Mouse (Mus musculus) midbrain, embryonic 11.5 days (tissue): ENCODE measurements at regions not wholly inside any gene's neighbourhood (a gene's known extent, or its start where the extent isn't known, plus 50 kb on each side); places are given as distances from the start of the nearest gene placed in this dataset.

Experiments used
- ATAC-seq: fragments of 200-750 bp; cut with Nextera tagmentation; 2 replicates; pipeline ENCODE4 v1.8.0; 2017; ENCODE audit warnings: moderate TSS enrichment, moderate library complexity; ENCODE audit not compliant: low FRiP score
- DNase-seq: peaks from one replicate; pipeline ENCODE4 v3.0.0; 2015; ENCODE audit warnings: low spot score; ENCODE audit errors: missing footprints
- H3K27ac ChIP-seq: fragments of 300-500 bp; sonication (generic); 2 replicates; pipeline ENCODE4 v1.5.1; 2014; ENCODE audit warnings: low read depth, low read length
- H3K27me3 ChIP-seq: fragments of 300-500 bp; sonication (generic); 2 replicates; pipeline ENCODE4 v1.6.1; 2014; ENCODE audit warnings: mild to moderate bottlenecking, low read length, moderate library complexity, mixed read lengths; ENCODE audit not compliant: control insufficient read depth, insufficient read depth
- H3K36me3 ChIP-seq: fragments of 300-500 bp; sonication (generic); 2 replicates; pipeline ENCODE4 v1.6.1; 2014; ENCODE audit warnings: mild to moderate bottlenecking, low read length, moderate library complexity, mixed read lengths; ENCODE audit not compliant: control insufficient read depth, insufficient read depth
- H3K4me1 ChIP-seq: fragments of 300-500 bp; sonication (generic); 2 replicates; pipeline ENCODE4 v1.6.1; 2014; ENCODE audit warnings: low read length; ENCODE audit not compliant: control insufficient read depth, insufficient read depth
- H3K4me2 ChIP-seq: fragments of 300-500 bp; sonication (generic); 2 replicates; pipeline ENCODE4 v1.6.1; 2014; ENCODE audit warnings: mild to moderate bottlenecking, moderate library complexity
- H3K4me3 ChIP-seq: fragments of 300-500 bp; sonication (generic); 2 replicates; pipeline ENCODE4 v1.5.1; 2014; ENCODE audit warnings: low read depth, low read length
- H3K9ac ChIP-seq: fragments of 300-500 bp; sonication (generic); 2 replicates; pipeline ENCODE4 v1.6.1; 2014; ENCODE audit warnings: low read length
- H3K9me3 ChIP-seq: fragments of 300-500 bp; sonication (generic); 2 replicates; pipeline ENCODE4 v1.6.1; 2016; ENCODE audit warnings: low read length; ENCODE audit not compliant: control insufficient read depth
- WGBS: fragments of 180-500 bp; shearing (Covaris S2); extraction: QIAGEN DNeasy Blood & Tissue Kit; methylation state at CpG from one replicate; pipeline ENCODE4 v1.1.7; 2014; 5-methylcytosine and 5-hydroxymethylcytosine counted together

DNA sequence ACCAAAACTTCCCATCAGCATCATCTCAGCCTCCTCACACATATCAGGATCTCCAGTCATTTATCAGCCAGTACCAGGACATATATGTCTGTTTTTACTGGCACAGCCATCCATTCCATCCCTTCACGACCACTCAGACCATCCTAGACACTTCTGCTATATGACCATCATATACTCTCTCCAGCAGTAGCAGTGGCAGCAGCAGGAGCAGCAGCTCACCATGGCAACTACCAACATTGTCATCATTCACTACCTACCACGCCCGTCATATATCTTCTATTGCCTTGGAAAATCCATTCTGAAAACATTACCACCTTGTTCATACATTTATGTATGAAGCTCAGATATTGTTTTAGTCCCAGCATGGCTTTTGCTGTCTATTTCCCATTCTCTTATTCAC lies 276.1 kb upstream of the Gm21798 start:
- ATAC-seq = no peak
- H3K4me1 ChIP-seq = no peaks in the 10 kb centered on the region
- 85% methylated on average over 3 of the region's 3 CpGs for WGBS

DNA sequence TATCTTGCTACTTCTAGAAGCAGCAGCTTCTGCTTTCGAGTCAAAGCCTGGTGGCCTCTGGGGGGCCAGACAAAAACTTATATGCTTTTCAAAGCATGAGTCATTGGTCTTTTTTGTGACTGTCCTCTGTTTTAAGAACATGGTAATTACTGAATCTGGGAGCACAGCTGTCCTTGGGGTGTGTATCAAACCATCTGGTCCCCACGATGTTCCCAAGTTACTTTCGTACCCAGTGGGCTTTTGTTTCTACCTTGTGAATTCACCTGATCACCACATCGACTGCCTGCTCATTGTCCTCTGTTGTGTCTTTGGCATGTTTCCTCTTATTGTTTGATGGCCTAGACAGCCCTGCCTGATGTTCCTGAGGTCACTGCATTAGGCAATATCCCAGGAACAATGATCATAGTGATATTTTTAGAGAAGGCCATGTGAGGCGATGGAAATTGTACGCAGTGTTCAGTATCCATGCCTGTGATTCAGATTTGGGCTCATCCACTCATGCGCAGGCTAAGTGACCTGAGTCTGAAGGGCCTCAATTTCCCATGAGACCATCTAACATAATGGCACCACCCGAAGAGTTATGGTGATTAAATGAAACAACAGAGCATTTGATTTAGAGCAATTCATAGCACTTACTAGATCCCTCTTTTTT lies 275.1 kb upstream of the Gm21798 start:
- Histone ChIP-seq H3K4me1 (no peaks in the 10 kb centered on the region), H3K27ac (no peak overlapping the region), H3K9ac (no peak overlapping the region), H3K27me3 (no peaks in the 10 kb centered on the region), H3K36me3 (no peaks in the 10 kb centered on the region), H3K9me3 (no peaks in the 10 kb centered on the region), H3K4me3 (no peak overlapping the region), H3K4me2 (no peak overlapping the region)
- ATAC-seq (no peak), DNase-seq (no peak)
- 87% methylated on average over 8 of the region's 8 CpGs for WGBS

More for the DNA sequence above, 276.1 kb upstream of the Gm21798 start:
- no peak overlapping the region for H3K4me2 ChIP-seq
- no peak overlapping the region for H3K27ac ChIP-seq
- H3K4me3 ChIP-seq = no peak overlapping the region
- no peak overlapping the region for H3K9ac ChIP-seq
- no peaks in the 10 kb centered on the region for H3K27me3 ChIP-seq
- no peak for DNase-seq
- no peaks in the 10 kb centered on the region for H3K36me3 ChIP-seq
- no peaks in the 10 kb centered on the region for H3K9me3 ChIP-seq

DNA sequence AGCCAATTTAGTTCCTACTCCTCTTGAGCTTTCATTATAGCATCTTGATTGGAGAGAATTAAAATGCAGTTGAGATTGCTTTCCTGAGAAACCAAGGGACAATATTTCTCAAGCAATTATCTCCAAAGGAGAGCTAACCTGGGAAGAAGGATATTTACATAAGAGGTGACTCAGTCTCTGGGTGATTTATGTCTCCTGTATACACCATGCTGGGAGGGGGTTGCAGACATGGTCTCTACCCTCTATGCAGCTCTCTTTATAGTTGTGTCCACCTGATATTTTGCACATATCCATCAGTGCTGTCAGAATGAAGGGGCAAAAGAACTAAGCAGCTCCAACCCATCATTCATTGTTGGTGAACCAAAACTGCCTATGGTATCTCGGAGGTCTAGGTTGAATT lies 274.6 kb upstream of the Gm21798 start:
- WGBS = 92% methylated on average over 1 of the region's 1 CpGs
- no peak for ATAC-seq
- no peak for DNase-seq
- Histone ChIP-seq H3K9ac (no peak overlapping the region), H3K27me3 (no peaks in the 10 kb centered on the region), H3K4me1 (no peaks in the 10 kb centered on the region), H3K9me3 (no peaks in the 10 kb centered on the region), H3K4me2 (no peak overlapping the region), H3K4me3 (no peak overlapping the region), H3K27ac (no peak overlapping the region), H3K36me3 (no peaks in the 10 kb centered on the region)

DNA sequence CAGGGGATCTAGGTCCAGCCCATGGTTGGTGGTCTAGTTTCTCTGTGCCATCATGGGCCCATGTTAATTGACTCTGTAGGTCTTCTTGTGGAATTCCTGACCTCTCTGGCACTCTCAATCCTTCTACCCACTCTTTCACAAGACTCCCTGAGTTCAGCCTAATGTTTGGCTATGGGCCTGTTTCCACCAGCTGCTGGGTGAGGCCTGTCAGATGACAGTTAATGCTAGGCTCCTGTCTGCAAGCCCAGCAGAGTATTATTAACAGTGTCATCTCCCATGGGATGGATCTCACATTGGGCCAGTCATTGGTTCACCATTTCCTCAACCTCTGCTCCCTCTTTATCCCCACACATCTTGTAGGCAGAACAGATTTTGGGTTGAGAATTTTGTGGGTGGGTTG lies 271.5 kb upstream of the Gm21798 start:
- no peaks in the 10 kb centered on the region for H3K36me3 ChIP-seq
- H3K27me3 ChIP-seq = no peaks in the 10 kb centered on the region
- no peak overlapping the region for H3K4me2 ChIP-seq
- H3K9ac ChIP-seq = no peak overlapping the region
- ATAC-seq (no peak), DNase-seq (no peak)
- no peaks in the 10 kb centered on the region for H3K9me3 ChIP-seq
- no peak overlapping the region for H3K4me3 ChIP-seq
- H3K27ac ChIP-seq = no peak overlapping the region
- no peaks in the 10 kb centered on the region for H3K4me1 ChIP-seq

DNA sequence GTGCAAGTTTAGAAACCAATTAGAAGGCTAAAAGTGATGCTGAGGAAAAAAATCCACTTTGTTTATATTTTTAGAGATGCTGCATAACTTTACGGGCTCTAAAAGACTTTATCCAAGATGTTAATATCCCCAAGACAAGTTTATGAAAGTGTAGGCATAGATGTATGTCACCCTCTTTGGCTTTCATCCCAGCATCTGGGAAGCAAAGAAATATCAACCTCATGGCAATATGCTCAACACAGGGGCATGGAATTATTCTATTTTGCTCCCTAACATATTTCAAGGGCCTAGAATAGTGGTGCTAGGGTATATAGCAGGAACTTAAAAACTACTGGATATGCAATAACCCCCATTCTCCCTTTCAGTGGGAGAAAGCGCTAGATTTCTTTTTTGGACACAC lies 260.0 kb upstream of the Gm21798 start:
- no peaks in the 10 kb centered on the region for H3K36me3 ChIP-seq
- no peak overlapping the region for H3K4me3 ChIP-seq
- H3K27me3 ChIP-seq = no peaks in the 10 kb centered on the region
- no peak overlapping the region for H3K9ac ChIP-seq
- no peaks in the 10 kb centered on the region for H3K9me3 ChIP-seq
- ATAC-seq = no peak
- H3K4me2 ChIP-seq = no peak overlapping the region
- H3K4me1 ChIP-seq = no peaks in the 10 kb centered on the region
- 97% methylated on average over 2 of the region's 2 CpGs for WGBS
- DNase-seq = no peak
- H3K27ac ChIP-seq = no peak overlapping the region

DNA sequence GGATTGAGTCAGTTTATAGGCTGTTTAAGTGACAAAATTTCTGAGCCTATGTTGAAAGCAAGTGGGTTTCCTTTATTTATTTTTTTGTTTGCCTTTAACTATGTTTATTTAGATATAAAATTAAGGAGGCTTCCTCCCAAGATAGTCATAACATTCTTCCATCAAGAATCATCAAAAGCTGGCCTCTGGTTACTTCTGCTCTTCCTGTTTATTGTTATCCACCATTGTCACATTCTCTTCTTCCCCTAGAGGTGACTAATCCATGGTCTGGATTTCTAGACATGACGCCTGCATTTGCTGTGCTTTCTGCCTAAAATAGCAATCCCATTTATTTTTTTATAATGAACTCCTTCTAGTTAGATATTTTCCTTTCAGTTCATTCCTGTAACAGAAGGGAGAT lies 259.3 kb upstream of the Gm21798 start:
- Histone ChIP-seq H3K4me2 (no peak overlapping the region), H3K36me3 (no peaks in the 10 kb centered on the region), H3K9me3 (no peaks in the 10 kb centered on the region), H3K4me1 (no peaks in the 10 kb centered on the region), H3K27ac (no peak overlapping the region), H3K9ac (no peak overlapping the region), H3K27me3 (no peaks in the 10 kb centered on the region), H3K4me3 (no peak overlapping the region)
- no peak for DNase-seq
- 68% methylated on average over 1 of the region's 1 CpGs for WGBS
- ATAC-seq = no peak

DNA sequence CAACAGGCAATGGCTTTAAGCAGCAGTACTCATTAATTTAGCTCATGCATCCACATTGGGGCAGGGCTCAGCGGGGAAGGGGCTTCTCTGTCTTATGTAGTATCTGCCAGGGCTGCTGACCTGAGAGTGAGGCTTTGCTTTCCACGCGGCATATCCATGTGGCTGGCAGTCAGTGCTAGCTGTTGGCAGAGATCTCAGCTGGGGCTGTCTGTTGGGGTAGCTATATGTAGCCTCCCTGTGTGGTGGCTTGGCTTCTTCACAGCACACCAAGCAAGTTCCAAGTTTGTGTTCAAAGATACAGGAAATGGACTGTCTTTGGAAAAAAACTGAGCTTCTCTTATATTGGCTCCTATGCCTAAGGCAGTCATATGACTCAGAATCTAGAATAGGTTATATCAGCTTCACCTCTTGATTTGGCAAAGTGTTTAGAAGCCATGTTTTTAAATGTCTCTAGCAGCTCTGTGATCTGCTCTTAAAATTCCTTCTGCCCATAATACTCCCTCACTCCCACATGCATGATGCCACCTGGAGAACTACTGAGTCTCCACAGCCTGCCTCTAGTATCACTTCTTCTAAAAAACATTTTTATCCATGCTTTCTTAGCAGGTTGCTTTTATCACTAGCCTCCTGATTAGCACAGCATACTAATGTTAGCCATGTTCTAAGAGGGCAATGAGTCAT lies 254.9 kb upstream of the Gm21798 start:
- WGBS = 79% methylated on average over 3 of the region's 3 CpGs
- Histone ChIP-seq H3K4me2 (no peak overlapping the region), H3K4me3 (no peak overlapping the region), H3K36me3 (no peaks in the 10 kb centered on the region), H3K9me3 (no peaks in the 10 kb centered on the region), H3K9ac (no peak overlapping the region), H3K27ac (no peak overlapping the region), H3K4me1 (no peaks in the 10 kb centered on the region), H3K27me3 (no peaks in the 10 kb centered on the region)
- no peak for ATAC-seq
- DNase-seq = no peak

DNA sequence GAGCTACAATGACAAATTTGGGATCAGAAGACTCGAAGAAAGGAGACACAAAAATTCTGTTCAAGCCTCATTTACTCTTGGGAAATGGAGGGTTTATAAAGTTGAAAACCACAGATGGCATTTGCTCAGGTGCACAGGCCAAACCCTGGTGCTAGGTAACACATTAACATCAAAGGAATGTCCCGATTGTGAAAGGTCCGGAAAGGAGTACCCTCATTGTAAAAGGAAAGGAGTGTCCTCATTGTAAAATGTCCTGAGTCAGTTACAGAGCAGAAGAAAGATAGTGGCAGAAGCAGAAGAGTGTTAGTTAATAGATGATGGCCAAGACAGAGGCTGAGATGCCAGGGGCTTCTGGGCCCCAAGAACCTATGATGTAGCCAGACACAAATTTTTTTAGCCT lies 252.8 kb upstream of the Gm21798 start:
- Histone ChIP-seq H3K9me3 (no peaks in the 10 kb centered on the region), H3K4me2 (no peak overlapping the region), H3K4me1 (no peaks in the 10 kb centered on the region), H3K4me3 (no peak overlapping the region), H3K27me3 (no peaks in the 10 kb centered on the region), H3K36me3 (no peaks in the 10 kb centered on the region), H3K9ac (no peak overlapping the region), H3K27ac (no peak overlapping the region)
- ATAC-seq (no peak), DNase-seq (no peak)
- 87% methylated on average over 3 of the region's 3 CpGs for WGBS

DNA sequence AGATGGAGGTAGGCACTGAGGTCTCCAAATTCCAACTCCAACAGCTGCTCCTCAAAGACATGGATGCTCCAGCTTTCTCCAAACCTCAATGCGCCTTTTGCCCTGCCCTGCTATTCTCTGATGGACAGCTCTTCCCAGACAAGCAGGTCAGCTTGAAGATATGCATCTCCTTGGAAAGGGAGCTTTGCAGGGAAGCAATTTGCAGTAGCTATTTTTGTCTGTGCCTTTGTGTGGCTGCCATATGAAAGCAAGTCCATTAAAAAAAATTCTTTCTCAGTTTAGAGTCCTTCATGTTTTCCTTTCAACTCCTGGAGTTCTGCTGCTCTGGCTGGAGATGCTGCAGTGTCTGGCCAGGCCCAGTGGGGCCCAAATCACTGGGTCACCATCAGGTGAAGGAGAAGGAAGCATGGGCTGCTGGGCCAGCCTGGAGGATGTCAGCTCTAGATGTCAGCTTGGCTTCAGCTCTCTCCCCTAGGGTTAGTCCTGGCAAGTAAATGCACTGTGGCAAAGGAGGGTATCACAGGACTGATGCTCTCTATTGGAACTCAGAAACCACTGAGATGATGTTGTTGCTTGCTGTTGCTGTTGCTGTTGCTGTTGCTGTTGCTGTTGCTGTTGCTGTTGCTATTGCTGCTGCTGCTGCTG lies 240.5 kb upstream of the Gm21798 start:
- Histone ChIP-seq H3K4me3 (no peak overlapping the region), H3K4me1 (no peaks in the 10 kb centered on the region), H3K27me3 (no peaks in the 10 kb centered on the region), H3K27ac (no peak overlapping the region), H3K9me3 (no peaks in the 10 kb centered on the region), H3K9ac (no peak overlapping the region), H3K4me2 (no peak overlapping the region), H3K36me3 (no peaks in the 10 kb centered on the region)
- ATAC-seq (no peak), DNase-seq (no peak)
- 97% methylated on average over 1 of the region's 1 CpGs for WGBS
